Mouse (Mus musculus) CH12.LX (cell line): ENCODE measurements around the gene Cbx1. TPM values are rescaled to one million over a fixed set of nuclear protein-coding genes. Genes with fewer than 3 reads are reported as not detected.

ENCODE experiments used
- DNase-seq: peaks from one replicate; pipeline ENCODE4 v3.0.0-alpha.2; 2013; ENCODE audit errors: extremely low read depth
- H3K27ac ChIP-seq: 2 replicates; pipeline ENCODE4 v1.5.1; 2012; ENCODE audit warnings: low read depth, mild to moderate bottlenecking, control low read depth, moderate library complexity; ENCODE audit not compliant: insufficient read depth
- H3K27me3 ChIP-seq: replicated peaks from 2 replicates; pipeline ENCODE3; 2012; ENCODE audit warnings: inconsistent platforms
- H3K36me3 ChIP-seq, 2 experiments: replicated peaks in 1 of 2; 2 replicates each; pipeline versions ENCODE3 to v1.6.1; 2012; ENCODE audit warnings: inconsistent platforms in 1 of 2, low read length in 1 of 2, mild to moderate bottlenecking in 1 of 2, mixed read lengths in 1 of 2, moderate library complexity in 1 of 2; ENCODE audit not compliant: control insufficient read depth in 1 of 2, insufficient read depth in 1 of 2
- H3K4me1 ChIP-seq, 2 experiments: 2 replicates each; pipeline ENCODE4 v1.6.1; 2012; ENCODE audit warnings: inconsistent platforms in 1 of 2, moderate library complexity in 1 of 2; ENCODE audit not compliant: insufficient read depth in 2 of 2, control insufficient read depth in 1 of 2
- H3K4me2 ChIP-seq: 2 replicates; pipeline ENCODE4 v1.6.1; 2012; ENCODE audit warnings: low read depth, mild to moderate bottlenecking, control low read depth; ENCODE audit not compliant: poor library complexity, insufficient read depth, severe bottlenecking
- H3K4me3 ChIP-seq, 3 experiments: fragments of 150-350 bp in 1 of 3; sonication (generic) in 1 of 3; replicated peaks in 1 of 3; 2 replicates each; pipeline versions ENCODE3 to v1.5.1; 2011 to 2012; ENCODE audit warnings: low read depth in 2 of 3, low read length in 2 of 3, mild to moderate bottlenecking in 2 of 3, moderate library complexity in 2 of 3, control low read depth in 1 of 3, improper control_type of control experiment in 1 of 3, inconsistent platforms in 1 of 3, mixed read lengths in 1 of 3; ENCODE audit not compliant: poor library complexity in 1 of 3
- H3K79me2 ChIP-seq: replicated peaks from 2 replicates; pipeline ENCODE4 v1.6.1; 2012; ENCODE audit warnings: mild to moderate bottlenecking, moderate library complexity; ENCODE audit not compliant: control insufficient read depth, poor library complexity, insufficient read depth, severe bottlenecking; ENCODE audit errors: extremely low read depth
- H3K9ac ChIP-seq: 2 replicates; pipeline ENCODE4 v1.6.1; 2012; ENCODE audit warnings: low read depth, mild to moderate bottlenecking, control low read depth, moderate library complexity; ENCODE audit not compliant: insufficient read depth
- H3K9me3 ChIP-seq: replicated peaks from 2 replicates; pipeline ENCODE3; 2012; ENCODE audit warnings: low read length, inconsistent platforms, mixed read lengths
- BHLHE40 ChIP-seq: IDR thresholded peaks from 2 replicates; pipeline ENCODE4 v1.6.1; 2011; ENCODE audit warnings: mild to moderate bottlenecking, low read depth, low read length, improper control_type of control experiment
- CHD1 ChIP-seq: IDR thresholded peaks from 2 replicates; pipeline ENCODE4 v1.6.1; 2012; ENCODE audit warnings: low read depth, low read length, improper control_type of control experiment, inconsistent platforms
- CHD2 ChIP-seq: IDR thresholded peaks from 2 replicates; pipeline ENCODE4 v1.6.1; 2011; ENCODE audit warnings: low read length, improper control_type of control experiment
- CTCF ChIP-seq, 2 experiments: IDR thresholded peaks in 1 of 2; conservative IDR thresholded peaks in 1 of 2; 2 replicates each; pipeline ENCODE4 v1.5.1; 2011 to 2012; ENCODE audit warnings: low read depth in 2 of 2, low read length in 2 of 2, improper control_type of control experiment in 1 of 2, inconsistent platforms in 1 of 2, mild to moderate bottlenecking in 1 of 2, moderate library complexity in 1 of 2
- ELF1 ChIP-seq: IDR thresholded peaks from 2 replicates; pipeline ENCODE4 v1.6.1; 2014; ENCODE audit warnings: low read depth, mild to moderate bottlenecking, inconsistent platforms, low read length, improper control_type of control experiment
- EP300 ChIP-seq: IDR thresholded peaks from 2 replicates; pipeline ENCODE4 v1.6.1; 2011; ENCODE audit warnings: low read length, improper control_type of control experiment
- ETS1 ChIP-seq: conservative IDR thresholded peaks from 2 replicates; pipeline ENCODE4 v1.6.1; 2012; ENCODE audit warnings: low read depth, mild to moderate bottlenecking, inconsistent platforms, low read length, improper control_type of control experiment, moderate library complexity
- GABPA ChIP-seq: IDR thresholded peaks from 2 replicates; pipeline ENCODE4 v1.6.1; 2012; ENCODE audit warnings: low read depth, low read length, improper control_type of control experiment, inconsistent platforms; ENCODE audit not compliant: insufficient replicate concordance
- HCFC1 ChIP-seq: IDR thresholded peaks from 2 replicates; pipeline ENCODE4 v1.6.1; 2012; ENCODE audit warnings: low read depth, mild to moderate bottlenecking, inconsistent platforms, low read length, improper control_type of control experiment
- JUND ChIP-seq: conservative IDR thresholded peaks from 2 replicates; pipeline ENCODE4 v1.6.1; 2011; ENCODE audit warnings: low read depth, low read length, improper control_type of control experiment
- MAX ChIP-seq: IDR thresholded peaks from 2 replicates; pipeline ENCODE4 v1.6.1; 2011; ENCODE audit warnings: low read length, improper control_type of control experiment
- MAZ ChIP-seq: IDR thresholded peaks from 2 replicates; pipeline ENCODE4 v1.6.1; 2012; ENCODE audit warnings: low read depth, mild to moderate bottlenecking, inconsistent platforms, low read length, improper control_type of control experiment, moderate library complexity
- MEF2A ChIP-seq: IDR thresholded peaks from 2 replicates; pipeline ENCODE4 v1.6.1; 2014; ENCODE audit warnings: low read depth, mild to moderate bottlenecking, inconsistent platforms, low read length, improper control_type of control experiment, borderline replicate concordance
- MXI1 ChIP-seq: IDR thresholded peaks from 2 replicates; pipeline ENCODE4 v1.6.1; 2011; ENCODE audit warnings: mild to moderate bottlenecking, low read depth, low read length, improper control_type of control experiment
- MYC ChIP-seq: IDR thresholded peaks from 2 replicates; pipeline ENCODE4 v1.6.1; 2011; ENCODE audit warnings: low read depth, mild to moderate bottlenecking, improper control_type of control experiment, low read length
- NELFE ChIP-seq: IDR thresholded peaks from 2 replicates; pipeline ENCODE4 v1.6.1; 2011; ENCODE audit warnings: low read depth, low read length, improper control_type of control experiment
- NRF1 ChIP-seq: IDR thresholded peaks from 2 replicates; pipeline ENCODE4 v1.6.1; 2014; ENCODE audit warnings: low read depth, mild to moderate bottlenecking, inconsistent platforms, low read length, improper control_type of control experiment, moderate library complexity
- POLR2A ChIP-seq: IDR thresholded peaks from 2 replicates; pipeline ENCODE4 v1.6.1; 2011; ENCODE audit warnings: low read depth, mild to moderate bottlenecking, improper control_type of control experiment, low read length
- POLR2AphosphoS2 ChIP-seq: IDR thresholded peaks from 2 replicates; pipeline ENCODE4 v1.6.1; 2011; ENCODE audit warnings: low read depth, low read length, improper control_type of control experiment
- RAD21 ChIP-seq: IDR thresholded peaks from 2 replicates; pipeline ENCODE4 v1.6.1; 2011; ENCODE audit warnings: low read depth, mild to moderate bottlenecking, low read length, improper control_type of control experiment, moderate library complexity
- SIN3A ChIP-seq: IDR thresholded peaks from 2 replicates; pipeline ENCODE4 v1.6.1; 2012; ENCODE audit warnings: low read length, improper control_type of control experiment, inconsistent platforms
- SMC3 ChIP-seq: IDR thresholded peaks from 2 replicates; pipeline ENCODE4 v1.6.1; 2011; ENCODE audit warnings: low read depth, low read length, improper control_type of control experiment
- TBP ChIP-seq: conservative IDR thresholded peaks from 2 replicates; pipeline ENCODE4 v1.6.1; 2011; ENCODE audit warnings: low read depth, low read length, improper control_type of control experiment
- TCF12 ChIP-seq: IDR thresholded peaks from 2 replicates; pipeline ENCODE4 v1.6.1; 2014; ENCODE audit warnings: low read depth, mild to moderate bottlenecking, inconsistent platforms, low read length, improper control_type of control experiment
- USF1 ChIP-seq: IDR thresholded peaks from 2 replicates; pipeline ENCODE4 v1.6.1; 2014; ENCODE audit warnings: low read depth, mild to moderate bottlenecking, inconsistent platforms, low read length, improper control_type of control experiment
- ZKSCAN1 ChIP-seq: IDR thresholded peaks from 2 replicates; pipeline ENCODE4 v1.6.1; 2012; ENCODE audit warnings: low read depth, inconsistent platforms, low read length, improper control_type of control experiment, borderline replicate concordance
- ZMIZ1 ChIP-seq: IDR thresholded peaks from 2 replicates; pipeline ENCODE4 v1.6.1; 2012; ENCODE audit warnings: low read depth, mild to moderate bottlenecking, inconsistent platforms, low read length, improper control_type of control experiment
- ZNF384 ChIP-seq: IDR thresholded peaks from 2 replicates; pipeline ENCODE4 v1.6.1; 2012; ENCODE audit warnings: low read depth, low read length, improper control_type of control experiment, inconsistent platforms
- dilution Hi-C: fragments of 300-500 bp; cut with MboI; formaldehyde crosslinking; loops from 2 replicates; pipeline ENCODE4 v1.14.3; 2020; ENCODE audit warnings: low sequenced_read_pairs; ENCODE audit not compliant: extremely low pct_unique_long_range_greater_than_20kb, extremely low pct_ligation_motif_present
- in situ Hi-C: fragments of 300-500 bp; cut with MboI; formaldehyde crosslinking; loops from 3 replicates; pipeline ENCODE4 v1.14.3; 2019; ENCODE audit warnings: low sequenced_read_pairs, low pct_ligation_motif_present, low pct_unique_long_range_greater_than_20kb, mixed read lengths
- polyA plus RNA-seq: library from polyadenylated mRNA; unstranded; fragments of >175 nt; gene quantifications from 2 replicates; pipeline ENCODE4 v1.2.1, GENCODE M21; 2012; ENCODE audit warnings: low read depth; ENCODE audit not compliant: insufficient read length
- total RNA-seq, 2 experiments: library from RNA; depleted of rRNA; stranded (reverse); fragments of 300-350 nt in 1 of 2; fragments of >200 nt in 1 of 2; gene quantifications; 2 replicates each; pipeline ENCODE4 v1.2.3; 2012 to 2014

The Cbx1 gene
- total and polyA plus RNA-seq, 3 experiments, result 115 to 223 (median 144) TPM

- H3K4me2 ChIP-seq, result no peak overlapping the region
- in situ Hi-C loops (no loop called here), dilution Hi-C loops (no loop called here)
- peaks cover 39 to 80% of the 10 kb centered on the region in 2 experiments for H3K4me1 ChIP-seq
- no peak overlapping the region for H3K4me3 ChIP-seq
- H3K36me3 ChIP-seq, result peaks cover 18 to 46% of the 10 kb centered on the region in 2 experiments
- H3K79me2 ChIP-seq, result no peaks in the 10 kb centered on the region
- no peak for DNase-seq
- no peaks in the 10 kb centered on the region for H3K9me3 ChIP-seq
- no peak overlapping the region; the same call in 1 of the 2 replicates for H3K27ac ChIP-seq
- H3K9ac ChIP-seq, result no peak overlapping the region
- H3K27me3 ChIP-seq, result no peaks in the 10 kb centered on the region
- TF ChIP-seq POLR2AphosphoS2, result peak; percentile 96
- peak; percentile 27; the same call in 1 of the 2 replicates for TF ChIP-seq TCF12
- TF ChIP-seq ETS1, result no peak
- TF ChIP-seq SIN3A, result 0 out of 2 replicates have a peak, but pooled peaks have one; percentile 35
- no peak for TF ChIP-seq MAX
- no peak for TF ChIP-seq NELFE
- 0 out of 2 replicates have a peak, but pooled peaks have one; percentile 17 for TF ChIP-seq HCFC1
- TF ChIP-seq ZMIZ1, result peak; percentile 62
- TF ChIP-seq CHD2, result peak; percentile 78
- no peak for TF ChIP-seq ZNF384
- peak; percentile 12; the same call in 1 of the 2 replicates for TF ChIP-seq MEF2A
- TF ChIP-seq USF1, result no peak
- TF ChIP-seq POLR2A, result peak; percentile 41; the same call in 1 of the 2 replicates
- TF ChIP-seq MYC, result 0 out of 2 replicates have a peak, but pooled peaks have one; percentile 11
Measured at GRCm38 (mm10) chr11:96762742-96763470, 26.0 kb upstream of the Cbx1 start.

GRCm38 (mm10) chr11:96764511-96765350 is 24.2 kb upstream of the Cbx1 start:
- dilution Hi-C loops, result no loop called here
- no peaks in the 10 kb centered on the region for H3K79me2 ChIP-seq
- peak; percentile 59 for DNase-seq
- no peaks in the 10 kb centered on the region for H3K9me3 ChIP-seq
- peak overlapping the region in 1 of 3 experiments; percentile 16 for H3K4me3 ChIP-seq
- peaks cover 42 to 98% of the 10 kb centered on the region in 2 experiments for H3K4me1 ChIP-seq
- H3K27me3 ChIP-seq, result no peaks in the 10 kb centered on the region
- H3K36me3 ChIP-seq, result peaks cover 35 to 65% of the 10 kb centered on the region in 2 experiments
- in situ Hi-C loops, result no loop called here
- H3K9ac ChIP-seq, result no peak overlapping the region
- H3K27ac ChIP-seq, result peak overlapping the region; percentile 87
- H3K4me2 ChIP-seq, result no peak overlapping the region
- peak; percentile 61; the same call in 1 of the 2 replicates for TF ChIP-seq JUND
- TF ChIP-seq ELF1, result peak; percentile 18; the same call in 1 of the 2 replicates
- TF ChIP-seq RAD21, result no peak
- no peak for TF ChIP-seq CTCF (conservative IDR thresholded peaks at IDR 0.05 in 1 of 2, IDR thresholded peaks at IDR 0.05 in 1 of 2; ENCODE audit: low read depth in 2 of 2, low read length in 2 of 2)
- TF ChIP-seq ETS1, result 0 out of 2 replicates have a peak, but pooled peaks have one; percentile 43
- TF ChIP-seq BHLHE40, result peak; percentile 57
- no peak; the same call in 1 of the 2 replicates for TF ChIP-seq POLR2A
- no peak for TF ChIP-seq SMC3
- peak; percentile 50; the same call in 1 of the 2 replicates for TF ChIP-seq SIN3A
- TF ChIP-seq MEF2A, result peak; percentile 79
- no peak for TF ChIP-seq TBP
- no peak for TF ChIP-seq NRF1
- TF ChIP-seq GABPA, result no peak
- no peak for TF ChIP-seq MYC
- no peak for TF ChIP-seq ZKSCAN1
- peak; percentile 84 for TF ChIP-seq EP300
- TF ChIP-seq MXI1, result peak; percentile 19; the same call in 1 of the 2 replicates
- peak; percentile 25; the same call in 1 of the 2 replicates for TF ChIP-seq CHD2
- TF ChIP-seq MAX, result peak; percentile 64
- peak; percentile 46; the same call in 1 of the 2 replicates for TF ChIP-seq CHD1
- TF ChIP-seq MAZ, result peak; percentile 78
